Mouse (Mus musculus) neural tube, embryonic 12.5 days (tissue): ENCODE data around the gene Adora3. TPM values are rescaled to one million over a fixed set of nuclear protein-coding genes. Genes with fewer than 3 reads are reported as not detected.

Experiments used
- ATAC-seq: fragments of 200-750 bp; cut with Nextera tagmentation; 2 replicates; pipeline ENCODE4 v1.8.0; 2017; ENCODE audit warnings: low read depth, mild to moderate bottlenecking, moderate TSS enrichment, moderate library complexity; ENCODE audit not compliant: low FRiP score
- H3K27ac ChIP-seq: fragments of 300-500 bp; sonication (generic); 2 replicates; pipeline ENCODE4 v1.5.1; 2016
- H3K27me3 ChIP-seq: fragments of 300-500 bp; sonication (generic); replicated peaks from 2 replicates; pipeline ENCODE4 v1.6.1; 2016; ENCODE audit warnings: mild to moderate bottlenecking
- H3K36me3 ChIP-seq: fragments of 300-500 bp; sonication (generic); 2 replicates; pipeline ENCODE4 v1.6.1; 2016; ENCODE audit warnings: mild to moderate bottlenecking
- H3K4me1 ChIP-seq: fragments of 300-500 bp; sonication (generic); 2 replicates; pipeline ENCODE4 v1.6.1; 2016
- H3K4me2 ChIP-seq: fragments of 300-500 bp; sonication (generic); replicated peaks from 2 replicates; pipeline ENCODE4 v1.6.1; 2016; ENCODE audit warnings: mild to moderate bottlenecking
- H3K4me3 ChIP-seq: fragments of 300-500 bp; sonication (generic); 2 replicates; pipeline ENCODE4 v1.5.1; 2016
- H3K9ac ChIP-seq: fragments of 300-500 bp; sonication (generic); 2 replicates; pipeline ENCODE4 v1.6.1; 2016; ENCODE audit warnings: mild to moderate bottlenecking
- H3K9me3 ChIP-seq: fragments of 300-500 bp; sonication (generic); 2 replicates; pipeline ENCODE4 v1.6.1; 2016; ENCODE audit warnings: mild to moderate bottlenecking
- WGBS: fragments of 180-500 bp; shearing (Covaris S2); methylation state at CpG from one replicate; pipeline ENCODE4 v1.1.7; 2016; 5-methylcytosine and 5-hydroxymethylcytosine counted together
- polyA plus RNA-seq: library from polyadenylated mRNA; unstranded; fragments of >200 nt; fragmentation: Nextera tagmentation; extraction: Ambion mirVana; gene quantifications from 2 replicates; pipeline ENCODE4 v1.2.1, GENCODE M21; 2016

The Adora3 gene
- polyA plus RNA-seq, 1 experiment from 2014 or later: not detected

DNA sequence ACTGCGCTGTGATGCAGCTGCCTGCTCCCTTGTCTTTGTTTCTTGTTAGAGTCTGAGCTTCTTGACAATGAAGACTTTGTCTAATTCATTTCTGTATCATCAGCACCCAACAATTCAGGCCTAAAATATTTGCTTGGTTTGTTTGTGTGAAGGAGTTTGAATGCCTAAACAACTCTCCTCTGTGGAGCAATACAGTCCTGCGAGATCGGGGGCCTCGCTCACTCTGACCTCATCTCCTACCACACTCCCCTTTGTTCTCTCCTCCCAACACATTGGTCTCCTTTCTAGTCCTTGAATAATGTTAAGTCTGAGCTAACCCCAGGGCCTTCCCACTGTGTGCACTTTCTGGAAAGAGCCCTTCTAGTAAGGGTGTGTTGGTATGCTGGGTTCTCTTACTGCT lies 15.9 kb upstream of the Adora3 start:
- no peak overlapping the region for H3K27ac ChIP-seq
- no peak overlapping the region for H3K9ac ChIP-seq
- H3K4me1 ChIP-seq: no peaks in the 10 kb centered on the region
- no peaks in the 10 kb centered on the region for H3K36me3 ChIP-seq
- no peaks in the 10 kb centered on the region for H3K27me3 ChIP-seq
- H3K4me3 ChIP-seq: no peak overlapping the region
- H3K9me3 ChIP-seq: no peaks in the 10 kb centered on the region
- no peak overlapping the region for H3K4me2 ChIP-seq
- no peak for ATAC-seq
- WGBS: 73% methylated on average over 4 of the region's 4 CpGs

DNA sequence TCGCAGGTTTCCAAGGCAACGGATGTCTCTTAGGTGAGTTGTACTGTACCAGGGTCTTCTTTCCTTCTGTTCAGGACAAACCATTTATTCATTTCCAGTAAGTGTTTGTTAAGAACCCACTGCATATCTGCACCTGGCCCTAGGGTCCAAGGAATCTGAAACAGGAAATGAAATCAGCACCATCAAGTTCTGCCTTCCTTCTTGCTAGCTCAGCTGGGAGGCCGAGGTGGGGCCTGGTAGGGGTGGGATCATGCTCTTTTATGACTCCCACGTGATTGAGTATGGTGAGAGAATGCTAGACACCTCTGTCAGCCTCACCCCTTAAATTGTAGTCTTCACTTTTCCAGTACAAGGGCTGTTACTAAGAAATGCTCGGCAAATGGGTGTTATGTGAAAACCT lies 13.1 kb upstream of the Adora3 start:
- Histone ChIP-seq H3K36me3 (no peaks in the 10 kb centered on the region), H3K4me2 (no peak overlapping the region), H3K9ac (no peak overlapping the region), H3K27me3 (no peaks in the 10 kb centered on the region), H3K27ac (no peak overlapping the region), H3K4me1 (no peaks in the 10 kb centered on the region), H3K4me3 (no peak overlapping the region), H3K9me3 (no peaks in the 10 kb centered on the region)
- no peak for ATAC-seq
- WGBS: 67% methylated on average over 5 of the region's 5 CpGs

DNA sequence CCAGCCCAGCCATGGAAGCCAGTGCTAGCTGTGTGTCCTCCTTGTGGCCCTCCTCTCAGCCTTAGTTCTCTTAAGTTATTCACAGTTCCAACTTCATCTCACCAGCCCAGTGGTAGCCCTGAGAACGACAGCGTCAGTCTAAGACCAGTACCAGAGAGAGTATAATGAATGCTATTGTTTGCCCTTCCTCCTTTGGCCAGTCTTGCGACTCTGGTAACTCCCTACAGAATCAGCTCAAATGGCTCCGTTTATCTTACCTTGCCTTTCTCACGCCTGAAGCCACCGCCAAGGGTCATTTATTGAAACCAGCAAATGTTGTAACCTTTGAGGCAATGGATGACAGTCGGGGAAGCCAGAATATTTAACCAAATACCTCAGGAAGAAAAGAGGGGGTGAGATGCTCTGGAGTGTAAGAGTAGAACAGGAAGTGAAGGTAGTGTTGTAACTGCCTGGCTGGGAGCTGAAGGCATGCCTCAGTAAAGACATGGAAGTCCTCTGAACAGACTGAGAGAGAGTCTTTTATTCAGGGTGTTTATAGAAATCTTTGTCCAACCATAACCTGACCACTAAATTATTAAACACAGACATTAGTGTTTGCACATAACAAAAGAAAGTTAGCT lies 8.8 kb upstream of the Adora3 start:
- no peaks in the 10 kb centered on the region for H3K4me1 ChIP-seq
- no peaks in the 10 kb centered on the region for H3K36me3 ChIP-seq
- H3K27me3 ChIP-seq: no peaks in the 10 kb centered on the region
- ATAC-seq: no peak
- H3K4me2 ChIP-seq: no peak overlapping the region
- H3K9ac ChIP-seq: no peak overlapping the region
- no peak overlapping the region for H3K4me3 ChIP-seq
- no peaks in the 10 kb centered on the region for H3K9me3 ChIP-seq
- 42% methylated on average over 7 of the region's 7 CpGs for WGBS
- H3K27ac ChIP-seq: no peak overlapping the region

DNA sequence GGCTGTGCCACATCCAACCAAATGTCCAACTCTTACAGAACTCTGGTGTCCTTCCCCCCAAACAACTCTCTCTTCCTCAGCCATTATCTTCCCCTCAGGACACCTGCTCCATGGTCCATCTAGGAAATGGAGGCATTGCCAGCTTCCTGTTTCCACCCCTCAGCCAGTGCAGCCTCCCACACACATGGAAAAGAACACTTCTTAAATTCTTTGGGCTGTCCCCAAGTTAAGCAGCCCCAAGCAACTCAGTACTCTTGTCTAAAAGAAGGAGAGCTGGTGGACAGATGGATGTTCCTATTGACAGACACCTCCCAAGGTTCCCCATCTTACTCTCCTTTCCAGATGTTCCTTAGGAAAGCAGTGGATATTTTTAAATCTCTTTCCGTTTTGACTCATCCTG lies 6.5 kb upstream of the Adora3 start:
- Histone ChIP-seq H3K4me1 (no peaks in the 10 kb centered on the region), H3K27me3 (no peaks in the 10 kb centered on the region), H3K27ac (no peak overlapping the region), H3K4me3 (no peak overlapping the region), H3K9ac (no peak overlapping the region), H3K9me3 (no peaks in the 10 kb centered on the region), H3K36me3 (no peaks in the 10 kb centered on the region), H3K4me2 (no peak overlapping the region)
- WGBS: 77% methylated on average over 1 of the region's 1 CpGs
- no peak for ATAC-seq

DNA sequence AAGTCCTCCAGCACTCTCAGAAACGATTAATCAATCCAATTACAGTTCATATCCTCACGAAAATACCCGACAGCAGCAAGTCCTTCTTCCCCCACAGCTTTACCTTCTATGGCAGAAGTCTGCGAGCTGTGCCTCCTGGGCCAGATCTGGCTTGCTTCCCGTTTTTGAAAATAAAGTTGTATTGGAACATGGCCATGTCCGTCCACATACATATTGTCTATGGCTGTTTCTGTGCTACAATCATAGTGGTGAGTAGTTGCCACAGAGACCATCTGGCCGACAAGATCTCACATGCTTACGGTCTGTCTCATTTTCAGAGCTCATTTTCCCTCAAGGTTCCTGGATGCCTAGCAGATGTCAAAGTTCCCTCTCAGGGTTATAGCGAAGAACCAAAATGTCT lies 5.5 kb upstream of the Adora3 start:
- no peaks in the 10 kb centered on the region for H3K4me1 ChIP-seq
- no peaks in the 10 kb centered on the region for H3K27me3 ChIP-seq
- H3K9ac ChIP-seq: no peak overlapping the region
- no peaks in the 10 kb centered on the region for H3K36me3 ChIP-seq
- 90% methylated on average over 9 of the region's 9 CpGs for WGBS
- no peaks in the 10 kb centered on the region for H3K9me3 ChIP-seq
- ATAC-seq: no peak
- no peak overlapping the region for H3K27ac ChIP-seq
- no peak overlapping the region for H3K4me2 ChIP-seq
- H3K4me3 ChIP-seq: no peak overlapping the region

DNA sequence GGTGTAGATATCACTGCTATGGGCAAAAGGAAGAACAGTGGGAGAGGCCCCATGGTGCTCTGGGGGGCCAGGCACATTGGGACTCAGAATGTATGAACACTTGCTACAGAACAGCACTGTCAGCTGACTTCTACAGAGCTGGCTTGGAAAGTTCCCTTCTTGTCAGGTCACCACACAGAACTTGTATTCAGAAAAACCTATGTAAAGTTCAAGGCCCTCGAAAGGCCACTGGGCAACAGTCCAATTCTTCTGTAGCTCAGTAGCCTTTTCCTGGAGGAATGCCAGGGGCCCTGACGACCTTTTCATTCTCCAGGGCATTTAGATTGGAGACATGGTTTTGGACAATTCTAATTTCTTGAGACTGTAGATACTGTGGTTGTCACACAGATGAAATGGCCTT lies 2.5 kb upstream of the Adora3 start:
- no peaks in the 10 kb centered on the region for H3K36me3 ChIP-seq
- WGBS: 66% methylated on average over 2 of the region's 2 CpGs
- H3K27ac ChIP-seq: no peak overlapping the region
- H3K9ac ChIP-seq: no peak overlapping the region
- no peaks in the 10 kb centered on the region for H3K27me3 ChIP-seq
- H3K4me1 ChIP-seq: no peaks in the 10 kb centered on the region
- H3K9me3 ChIP-seq: no peaks in the 10 kb centered on the region
- H3K4me2 ChIP-seq: no peak overlapping the region
- no peak overlapping the region for H3K4me3 ChIP-seq
- no peak for ATAC-seq

DNA sequence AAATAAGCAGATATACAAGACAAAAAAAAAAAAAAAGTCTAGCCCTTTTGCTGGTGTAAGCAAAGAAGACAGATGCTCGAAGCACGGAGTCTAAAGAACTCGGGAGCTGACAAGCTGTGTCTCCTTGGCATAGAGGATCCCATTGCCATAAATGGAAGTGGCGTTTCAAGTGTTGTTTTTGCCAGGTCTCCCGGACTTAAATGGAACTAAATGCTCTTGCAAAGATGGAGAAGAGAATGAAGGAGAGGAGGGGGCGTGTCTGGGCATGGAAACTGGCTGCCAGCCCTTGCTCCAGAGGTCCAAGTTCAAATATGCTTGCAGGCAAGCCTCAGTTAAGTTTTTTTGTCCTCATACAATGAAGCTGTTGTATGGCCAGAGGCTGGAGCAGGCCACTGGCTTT lies 1.4 kb downstream of the Adora3 start:
- 68% methylated on average over 6 of the region's 6 CpGs for WGBS
- ATAC-seq: no peak
- Histone ChIP-seq H3K27me3 (no peaks in the 10 kb centered on the region), H3K27ac (no peak overlapping the region), H3K4me1 (no peaks in the 10 kb centered on the region), H3K4me3 (no peak overlapping the region), H3K36me3 (no peaks in the 10 kb centered on the region), H3K9ac (no peak overlapping the region), H3K9me3 (no peaks in the 10 kb centered on the region), H3K4me2 (no peak overlapping the region)

DNA sequence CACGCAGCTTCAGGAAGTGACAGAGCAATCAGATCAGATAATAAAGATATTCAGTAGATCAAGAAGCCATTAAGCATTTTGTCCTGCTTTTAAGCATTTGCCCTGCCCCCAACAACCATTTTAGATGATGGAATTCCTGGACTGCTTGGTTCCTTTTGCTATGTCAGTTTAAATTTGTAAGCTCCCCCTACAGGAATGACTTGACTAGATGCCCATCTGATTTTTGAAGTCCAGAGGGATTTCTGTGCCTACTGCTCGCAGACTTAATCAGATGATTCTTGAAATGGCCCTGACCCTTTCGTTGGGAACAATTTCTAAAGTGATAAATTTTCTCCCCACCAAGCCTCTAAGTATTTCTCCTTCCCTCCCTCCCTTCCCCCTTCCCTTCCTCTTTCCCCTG lies 1.9 kb downstream of the Adora3 start:
- no peak overlapping the region for H3K4me2 ChIP-seq
- H3K9me3 ChIP-seq: no peaks in the 10 kb centered on the region
- no peak overlapping the region for H3K4me3 ChIP-seq
- no peak for ATAC-seq
- no peaks in the 10 kb centered on the region for H3K27me3 ChIP-seq
- H3K36me3 ChIP-seq: no peaks in the 10 kb centered on the region
- H3K9ac ChIP-seq: no peak overlapping the region
- H3K4me1 ChIP-seq: no peaks in the 10 kb centered on the region
- H3K27ac ChIP-seq: no peak overlapping the region
- WGBS: 67% methylated on average over 3 of the region's 3 CpGs

DNA sequence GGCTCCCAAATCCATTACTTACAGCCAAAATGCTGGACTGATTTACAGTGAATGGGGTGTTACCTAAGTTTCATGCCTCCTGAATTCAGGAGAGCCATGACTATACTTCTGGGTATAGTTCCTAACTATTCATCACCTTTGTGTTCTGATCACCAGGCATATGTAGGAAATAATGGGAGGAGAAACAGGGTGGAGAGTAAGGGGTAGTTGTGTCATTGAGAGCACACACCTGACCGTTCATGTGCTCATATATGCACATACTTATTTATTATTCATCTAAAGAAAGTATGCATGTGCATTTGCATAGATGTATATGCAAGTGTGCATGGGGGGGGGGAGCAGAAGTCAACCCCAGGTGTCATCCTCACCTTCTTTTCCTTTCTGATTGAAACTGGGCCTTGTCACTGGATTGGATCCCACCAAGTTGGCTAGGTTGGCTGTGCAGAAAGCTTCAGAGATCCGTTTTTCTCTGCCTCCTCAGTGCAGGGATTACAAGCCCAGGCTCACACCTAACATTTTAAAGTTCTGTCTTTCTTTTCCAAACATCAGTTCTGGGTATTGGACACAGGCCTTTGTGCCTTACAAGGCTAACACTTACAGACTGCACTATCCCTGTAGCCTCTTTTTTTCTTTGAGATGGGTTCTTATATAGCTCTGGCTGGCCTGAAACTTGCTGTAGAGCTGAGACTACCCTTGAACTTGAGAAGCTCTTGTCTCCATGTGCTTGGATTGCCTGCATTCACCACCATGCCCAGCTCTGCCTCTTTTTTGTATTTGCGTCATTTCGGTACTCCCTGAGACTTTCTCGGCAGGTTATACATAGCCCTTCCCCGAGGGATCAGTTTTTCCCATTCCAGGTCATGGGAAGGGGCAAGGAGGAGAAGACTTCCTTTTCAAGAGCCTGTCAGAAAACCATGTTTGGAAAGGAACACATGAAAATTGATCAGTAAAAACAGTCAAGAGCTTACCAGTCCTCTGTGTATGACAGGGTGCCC lies 3.1 kb downstream of the Adora3 start:
- WGBS: 83% methylated on average over 6 of the region's 6 CpGs
- no peaks in the 10 kb centered on the region for H3K9me3 ChIP-seq
- no peak overlapping the region for H3K27ac ChIP-seq
- H3K4me1 ChIP-seq: no peaks in the 10 kb centered on the region
- no peak overlapping the region for H3K4me3 ChIP-seq
- ATAC-seq: no peak
- H3K36me3 ChIP-seq: no peaks in the 10 kb centered on the region
- no peaks in the 10 kb centered on the region for H3K27me3 ChIP-seq
- no peak overlapping the region for H3K9ac ChIP-seq
- no peak overlapping the region for H3K4me2 ChIP-seq

DNA sequence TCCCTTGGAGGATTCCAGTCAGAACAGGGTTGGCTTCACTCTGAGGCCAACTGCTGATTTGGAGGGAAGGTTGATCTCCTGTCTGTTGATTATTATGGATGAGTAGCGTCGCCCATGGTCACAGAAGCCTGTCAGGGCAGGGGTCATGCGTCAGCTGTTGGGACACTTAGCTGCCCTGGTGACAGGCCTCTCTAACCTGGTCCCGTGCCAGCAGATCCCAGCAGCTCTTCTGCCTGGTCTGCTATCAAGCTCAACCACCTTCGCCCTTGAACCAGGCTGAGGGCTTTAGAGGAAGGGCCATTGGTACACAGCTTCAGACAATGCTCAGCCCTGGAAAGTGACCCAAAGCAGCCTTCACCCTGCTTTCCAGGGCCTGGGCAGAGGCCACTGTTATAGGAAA lies 5.4 kb downstream of the Adora3 start:
- Histone ChIP-seq H3K9ac (no peak overlapping the region), H3K27ac (no peak overlapping the region), H3K36me3 (no peaks in the 10 kb centered on the region), H3K4me1 (no peaks in the 10 kb centered on the region), H3K9me3 (no peaks in the 10 kb centered on the region), H3K4me2 (no peak overlapping the region), H3K27me3 (no peaks in the 10 kb centered on the region), H3K4me3 (no peak overlapping the region)
- no peak for ATAC-seq
- 81% methylated on average over 5 of the region's 5 CpGs for WGBS

DNA sequence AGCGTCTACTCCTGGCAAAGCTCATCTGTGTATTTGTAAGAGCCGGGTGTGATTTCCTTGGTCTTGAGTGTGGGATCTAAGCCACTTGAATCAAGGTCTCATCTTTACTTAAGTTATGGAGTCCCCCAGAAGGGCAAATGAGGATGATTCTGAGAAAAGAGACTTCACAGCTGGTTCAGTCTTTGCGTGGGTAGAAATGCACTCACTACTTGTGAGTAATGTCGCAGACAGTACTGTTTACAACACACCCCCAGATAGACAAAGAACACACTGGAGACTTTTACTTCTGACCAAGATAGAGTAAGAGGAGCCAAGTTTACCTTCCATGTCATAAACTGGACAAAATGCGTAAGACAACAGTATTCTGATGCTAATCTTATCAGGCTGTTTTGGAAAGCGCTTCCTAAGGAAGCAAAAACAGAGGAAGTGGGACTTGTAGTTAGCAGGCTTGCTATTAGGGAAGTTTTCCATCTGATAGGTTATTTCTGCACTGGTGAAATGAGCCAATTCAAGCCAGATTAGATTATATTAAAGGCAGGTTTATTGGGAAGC lies 6.7 kb downstream of the Adora3 start:
- Histone ChIP-seq H3K27me3 (no peaks in the 10 kb centered on the region), H3K9ac (no peak overlapping the region), H3K4me1 (no peaks in the 10 kb centered on the region), H3K4me2 (no peak overlapping the region), H3K4me3 (no peak overlapping the region), H3K9me3 (no peaks in the 10 kb centered on the region), H3K36me3 (no peaks in the 10 kb centered on the region), H3K27ac (no peak overlapping the region)
- WGBS: 91% methylated on average over 6 of the region's 6 CpGs
- no peak for ATAC-seq

DNA sequence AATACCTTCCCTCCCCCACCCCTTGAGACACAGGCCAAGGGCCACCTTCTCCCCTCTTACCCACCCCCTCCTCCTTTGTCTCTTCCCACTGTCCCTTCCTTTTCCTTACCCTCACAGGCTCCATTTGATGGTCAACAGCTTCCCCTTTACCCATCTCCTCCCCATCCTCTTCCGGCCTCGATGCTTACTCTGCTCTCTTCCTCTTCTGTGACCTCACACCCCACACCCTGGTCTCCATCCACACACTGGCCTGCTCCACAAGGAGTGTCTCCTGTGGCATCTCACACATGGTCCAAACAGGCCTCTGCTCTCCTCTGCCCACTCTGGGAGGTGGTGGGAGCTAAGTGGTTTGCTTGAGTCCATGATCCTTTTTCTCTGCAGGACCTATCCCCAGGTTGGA lies 7.3 kb downstream of the Adora3 start:
- Histone ChIP-seq H3K9ac (no peak overlapping the region), H3K4me1 (no peaks in the 10 kb centered on the region), H3K4me2 (no peak overlapping the region), H3K4me3 (no peak overlapping the region), H3K9me3 (no peaks in the 10 kb centered on the region), H3K27ac (no peak overlapping the region), H3K27me3 (no peaks in the 10 kb centered on the region), H3K36me3 (no peaks in the 10 kb centered on the region)
- 86% methylated on average over 2 of the region's 2 CpGs for WGBS
- no peak for ATAC-seq
